ENCODE assay signal across 18 mouse cellular contexts in the genomic region with DNA sequence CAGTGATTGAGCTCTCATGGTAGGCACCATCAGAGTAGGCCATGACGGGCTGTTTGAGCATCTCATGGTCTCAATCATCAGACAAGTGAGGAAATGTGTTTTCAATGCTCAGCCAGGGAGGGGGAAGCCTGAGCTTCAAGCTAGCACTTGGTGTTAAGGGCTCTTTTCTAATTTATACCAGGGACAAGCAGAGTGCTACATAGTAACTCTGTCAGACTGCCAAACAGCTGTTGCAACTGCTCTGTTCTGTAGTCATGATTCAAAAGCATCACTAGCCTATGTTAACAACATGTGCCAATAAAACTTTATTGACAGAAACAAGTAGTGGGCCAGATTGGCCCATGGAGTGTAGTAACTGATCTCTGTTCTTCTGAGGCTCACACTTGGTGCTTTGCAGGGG.
A peak's percentile ranks its signal among the peaks of the same experiment; 100 is the strongest.
DNase-seq lines count a peak whose midpoint lies in the region; ATAC-seq and TF ChIP-seq lines count a peak whose summit lies in the region.
"Had no signal": no experiment of that assay in that cellular context is flagged by ENCODE, and none has a peak within 500 bp of the region (broad histone marks: within the 10 kb centered on the region; RNA-seq: fewer than 3 reads in every experiment).

No protein-coding gene starts in this region.

- no peak for DNase-seq in hindbrain, embryonic 10.5 days (ENCODE audit: low spot score)
- DNase-seq in midbrain, postnatal 0 days (ENCODE audit: low spot score) = no peak
- peak; percentile 61 for DNase-seq in NIH3T3 (ENCODE audit: low read depth)
- DNase-seq: adrenal gland, adult 8-10 months; cerebellum, adult 11-12 months; cerebellum, adult 9-10 months; cerebellum, postnatal 25 days; gastrocnemius, postnatal 36 days; heart, postnatal 14 days had no signal

- no peak for TF ChIP-seq CTCF in midbrain, postnatal 0 days (IDR thresholded peaks at IDR 0.05)

- H3K4me1 ChIP-seq in hindbrain, embryonic 10.5 days (replicated peaks) = peaks cover 7% of the 10 kb centered on the region; the same call in 1 of the 2 replicates
- peaks cover 6% of the 10 kb centered on the region; the same call in 1 of the 2 replicates for H3K4me1 ChIP-seq in hindbrain, embryonic 13.5 days (replicated peaks)
- 0 out of 2 replicates have a peak, but pooled peaks cover 2% of the 10 kb centered on the region for H3K4me1 ChIP-seq in midbrain, embryonic 12.5 days
- no peaks in the 10 kb centered on the region for H3K4me1 ChIP-seq in midbrain, postnatal 0 days (ENCODE audit: insufficient read depth, low read length)
- peaks cover 7% of the 10 kb centered on the region; the same call in 1 of the 2 replicates for H3K4me1 ChIP-seq in midbrain, embryonic 15.5 days
- 0 out of 2 replicates have a peak, but pooled peaks cover 5% of the 10 kb centered on the region for H3K4me1 ChIP-seq in neural tube, embryonic 15.5 days
- H3K4me1 ChIP-seq: heart, embryonic 10.5 days; heart, embryonic 15.5 days had no signal

- H3K4me2 ChIP-seq in hindbrain, embryonic 13.5 days = no peak overlapping the region
- H3K4me2 ChIP-seq in midbrain, embryonic 12.5 days (replicated peaks) = no peak overlapping the region
- H3K4me2 ChIP-seq in midbrain, postnatal 0 days (ENCODE audit: low read depth, low read length, poor library complexity, severe bottlenecking) = no peak overlapping the region
- no peak overlapping the region for H3K4me2 ChIP-seq in midbrain, embryonic 15.5 days
- no peak overlapping the region for H3K4me2 ChIP-seq in neural tube, embryonic 15.5 days
- H3K4me2 ChIP-seq: embryonic facial prominence, embryonic 13.5 days; forebrain, embryonic 13.5 days; heart, embryonic 15.5 days had no signal

- H3K36me3 ChIP-seq in hindbrain, embryonic 10.5 days = no peaks in the 10 kb centered on the region
- no peaks in the 10 kb centered on the region for H3K36me3 ChIP-seq in hindbrain, embryonic 13.5 days
- H3K36me3 ChIP-seq in midbrain, embryonic 12.5 days = no peaks in the 10 kb centered on the region
- no peaks in the 10 kb centered on the region for H3K36me3 ChIP-seq in midbrain, postnatal 0 days (ENCODE audit: insufficient read depth, low read length)
- H3K36me3 ChIP-seq in midbrain, embryonic 15.5 days (replicated peaks) = no peaks in the 10 kb centered on the region
- no peaks in the 10 kb centered on the region for H3K36me3 ChIP-seq in neural tube, embryonic 15.5 days
- H3K36me3 ChIP-seq: embryonic facial prominence, embryonic 13.5 days; heart, embryonic 10.5 days; heart, embryonic 15.5 days had no signal

- H3K27ac ChIP-seq in hindbrain, embryonic 10.5 days = 0 out of 2 replicates have a peak overlapping the region, but pooled peaks have one; percentile 40
- no peak overlapping the region for H3K27ac ChIP-seq in hindbrain, embryonic 13.5 days
- H3K27ac ChIP-seq in midbrain, embryonic 12.5 days (replicated peaks) = 0 out of 2 replicates have a peak overlapping the region, but pooled peaks have one; percentile 46
- H3K27ac ChIP-seq in midbrain, postnatal 0 days (ENCODE audit: low read depth, low read length) = no peak overlapping the region; the same call in 1 of the 2 replicates
- H3K27ac ChIP-seq in midbrain, embryonic 15.5 days = peak overlapping the region; percentile 64
- no peak overlapping the region for H3K27ac ChIP-seq in neural tube, embryonic 15.5 days (replicated peaks)
- H3K27ac ChIP-seq: embryonic facial prominence, embryonic 13.5 days; forebrain, embryonic 13.5 days; heart, embryonic 10.5 days; heart, embryonic 15.5 days had no signal

- 82% methylated on average over 1 of the region's 1 CpGs for WGBS in hindbrain, embryonic 10.5 days
- 87% methylated on average over 1 of the region's 1 CpGs for WGBS in hindbrain, embryonic 13.5 days
- WGBS in midbrain, embryonic 12.5 days = 100% methylated on average over 1 of the region's 1 CpGs
- 83% methylated on average over 1 of the region's 1 CpGs for WGBS in midbrain, postnatal 0 days
- WGBS in midbrain, embryonic 15.5 days = 76% methylated on average over 1 of the region's 1 CpGs
- WGBS in neural tube, embryonic 15.5 days = 97% methylated on average over 1 of the region's 1 CpGs

- no peak overlapping the region for H3K9ac ChIP-seq in hindbrain, embryonic 13.5 days
- H3K9ac ChIP-seq in midbrain, embryonic 12.5 days (replicated peaks) = no peak overlapping the region
- H3K9ac ChIP-seq in midbrain, postnatal 0 days (replicated peaks; ENCODE audit: low read length, poor library complexity, severe bottlenecking) = no peak overlapping the region
- H3K9ac ChIP-seq in midbrain, embryonic 15.5 days = no peak overlapping the region
- no peak overlapping the region for H3K9ac ChIP-seq in neural tube, embryonic 15.5 days (replicated peaks)
- H3K9ac ChIP-seq: embryonic facial prominence, embryonic 13.5 days; forebrain, embryonic 13.5 days; heart, embryonic 15.5 days had no signal

- H3K9me3 ChIP-seq in hindbrain, embryonic 10.5 days = no peaks in the 10 kb centered on the region
- no peaks in the 10 kb centered on the region for H3K9me3 ChIP-seq in hindbrain, embryonic 13.5 days
- H3K9me3 ChIP-seq in midbrain, embryonic 12.5 days = no peaks in the 10 kb centered on the region
- no peaks in the 10 kb centered on the region for H3K9me3 ChIP-seq in midbrain, postnatal 0 days (ENCODE audit: low read length)
- H3K9me3 ChIP-seq in midbrain, embryonic 15.5 days = no peaks in the 10 kb centered on the region
- H3K9me3 ChIP-seq in neural tube, embryonic 15.5 days (replicated peaks) = no peaks in the 10 kb centered on the region
- H3K9me3 ChIP-seq: embryonic facial prominence, embryonic 13.5 days; forebrain, embryonic 13.5 days; heart, embryonic 10.5 days; heart, embryonic 15.5 days had no signal

- H3K4me3 ChIP-seq in hindbrain, embryonic 10.5 days = no peak overlapping the region
- H3K4me3 ChIP-seq in hindbrain, embryonic 13.5 days = no peak overlapping the region
- H3K4me3 ChIP-seq in midbrain, embryonic 12.5 days = no peak overlapping the region
- H3K4me3 ChIP-seq in midbrain, postnatal 0 days (ENCODE audit: low read depth, low read length) = no peak overlapping the region
- H3K4me3 ChIP-seq in midbrain, embryonic 15.5 days = no peak overlapping the region
- H3K4me3 ChIP-seq in neural tube, embryonic 15.5 days (replicated peaks) = no peak overlapping the region
- H3K4me3 ChIP-seq: embryonic facial prominence, embryonic 13.5 days; forebrain, embryonic 13.5 days; heart, embryonic 10.5 days; heart, embryonic 15.5 days had no signal

- H3K27me3 ChIP-seq in hindbrain, embryonic 10.5 days (ENCODE audit: insufficient read depth, poor library complexity, severe bottlenecking) = no peaks in the 10 kb centered on the region
- H3K27me3 ChIP-seq in hindbrain, embryonic 13.5 days = 0 out of 2 replicates have a peak, but pooled peaks cover 6% of the 10 kb centered on the region
- no peaks in the 10 kb centered on the region for H3K27me3 ChIP-seq in midbrain, embryonic 12.5 days
- no peaks in the 10 kb centered on the region for H3K27me3 ChIP-seq in midbrain, postnatal 0 days (ENCODE audit: insufficient read depth, low read length)
- H3K27me3 ChIP-seq in midbrain, embryonic 15.5 days (replicated peaks) = no peaks in the 10 kb centered on the region
- H3K27me3 ChIP-seq in neural tube, embryonic 15.5 days (replicated peaks) = no peaks in the 10 kb centered on the region; the same call in 1 of the 2 replicates
- H3K27me3 ChIP-seq: embryonic facial prominence, embryonic 13.5 days; forebrain, embryonic 13.5 days had no signal

- ATAC-seq in hindbrain, embryonic 13.5 days (ENCODE audit: low FRiP score) = no peak
- ATAC-seq in midbrain, embryonic 12.5 days (ENCODE audit: low FRiP score, low read depth) = no peak
- ATAC-seq in midbrain, postnatal 0 days (ENCODE audit: low FRiP score) = no peak
- ATAC-seq in midbrain, embryonic 15.5 days (replicated peaks) = no peak
- ATAC-seq in neural tube, embryonic 15.5 days (ENCODE audit: low FRiP score) = no peak
- ATAC-seq: forebrain, embryonic 13.5 days; intestine, embryonic 16.5 days had no signal

Comparison
In these comparisons a context has a peak if more than half of its experiments do, and no peak if none do; other contexts are left out.
1. H3K27ac ChIP-seq: peak in hindbrain, embryonic 10.5 days (single experiment), midbrain, embryonic 12.5 days (single experiment) and midbrain, embryonic 15.5 days (single experiment); none in hindbrain, embryonic 13.5 days (single experiment), midbrain, postnatal 0 days (single experiment) and neural tube, embryonic 15.5 days (single experiment).